In the genomic region with DNA sequence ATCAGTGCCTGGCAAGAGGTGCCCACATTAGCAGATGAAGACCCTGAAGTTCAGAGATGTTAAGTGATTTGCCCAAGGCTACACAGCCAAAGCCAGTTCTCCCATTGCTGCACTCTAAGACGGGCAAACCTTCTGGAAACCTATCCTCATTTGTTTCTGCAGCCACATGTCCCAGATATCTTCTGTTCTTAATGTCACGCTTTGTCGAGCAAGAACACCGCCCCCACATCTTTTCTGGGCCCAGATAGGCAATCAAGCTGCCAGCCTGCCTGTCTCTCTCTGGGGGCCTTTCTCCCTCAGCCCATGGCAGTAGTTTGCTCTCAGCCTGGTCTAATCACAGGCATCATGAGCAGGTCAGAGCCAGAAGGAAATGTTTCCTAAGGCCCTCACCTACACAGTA, we compare ENCODE assay signal across 18 mouse cellular contexts. TPM values are rescaled to one million over a fixed set of nuclear protein-coding genes. Genes with fewer than 3 reads are reported as not detected.
DNase-seq lines count a peak whose midpoint lies in the region; ATAC-seq lines count a peak whose summit lies in the region.
"Had no signal": no experiment of that assay in that cellular context is flagged by ENCODE, and none has a peak within 500 bp of the region (broad histone marks: within the 10 kb centered on the region; RNA-seq: fewer than 3 reads in every experiment).

No protein-coding gene starts in this region.

- no peaks in the 10 kb centered on the region for H3K9me3 ChIP-seq in kidney, embryonic 14.5 days (ENCODE audit: control insufficient read depth, low read length)
- no peaks in the 10 kb centered on the region for H3K9me3 ChIP-seq in forebrain, embryonic 10.5 days
- H3K9me3 ChIP-seq: hindbrain, embryonic 10.5 days; limb, embryonic 12.5 days; lung, embryonic 15.5 days had no signal

- no peak overlapping the region for H3K9ac ChIP-seq in kidney, embryonic 14.5 days (ENCODE audit: low read depth, low read length)
- H3K9ac ChIP-seq: limb, embryonic 12.5 days; liver, embryonic 14.5 days; lung, embryonic 15.5 days had no signal

- H3K27ac ChIP-seq in kidney, embryonic 14.5 days (ENCODE audit: low read depth, low read length), result no peak overlapping the region
- no peak overlapping the region for H3K27ac ChIP-seq in forebrain, embryonic 10.5 days
- H3K27ac ChIP-seq: hindbrain, embryonic 10.5 days; limb, embryonic 12.5 days; liver, embryonic 14.5 days; lung, embryonic 15.5 days; stomach, postnatal 0 days had no signal

- H3K4me2 ChIP-seq in kidney, embryonic 14.5 days (replicated peaks; ENCODE audit: low read depth, low read length), result no peak overlapping the region
- H3K4me2 ChIP-seq: limb, embryonic 12.5 days; lung, embryonic 15.5 days had no signal

- no peak overlapping the region for H3K4me3 ChIP-seq in kidney, embryonic 14.5 days (ENCODE audit: low read length)
- no peak overlapping the region for H3K4me3 ChIP-seq in forebrain, embryonic 10.5 days
- H3K4me3 ChIP-seq: hindbrain, embryonic 10.5 days; limb, embryonic 12.5 days; lung, embryonic 15.5 days had no signal

- H3K27me3 ChIP-seq in kidney, embryonic 14.5 days (ENCODE audit: control insufficient read depth, insufficient read depth, low read length), result no peaks in the 10 kb centered on the region
- no peaks in the 10 kb centered on the region for H3K27me3 ChIP-seq in forebrain, embryonic 10.5 days (ENCODE audit: poor library complexity, severe bottlenecking)
- H3K27me3 ChIP-seq: limb, embryonic 12.5 days; lung, embryonic 15.5 days had no signal

- DNase-seq in kidney, postnatal 10 days, result no peak
- peak; percentile 17 to 22 for DNase-seq in left cerebral cortex, adult 18-20 months (ENCODE audit: low spot score in 2 of 2)
- DNase-seq in left cerebral cortex, postnatal 4 days, result no peak
- DNase-seq in layer of hippocampus, adult 9-11 months, result peak; percentile 37
- DNase-seq in right cerebral cortex, postnatal 14 days, result peak; percentile 17
- no peak for DNase-seq in forebrain, embryonic 10.5 days (ENCODE audit: extremely low spot score, low spot score)
- no peak for DNase-seq in spleen, adult 12 weeks (ENCODE audit: low spot score)
- DNase-seq: adrenal gland, postnatal 25 days; cerebellum, adult 11-12 months; cerebellum, postnatal 36 days; kidney, adult 2 months; lung, postnatal 4 days had no signal

- H3K4me1 ChIP-seq in kidney, embryonic 14.5 days (ENCODE audit: control insufficient read depth, insufficient read depth, low read length), result no peaks in the 10 kb centered on the region
- H3K4me1 ChIP-seq in forebrain, embryonic 10.5 days, result no peaks in the 10 kb centered on the region
- H3K4me1 ChIP-seq: lung, embryonic 15.5 days had no signal

- peak; percentile 46; the same call in 1 of the 2 replicates for ATAC-seq in kidney, embryonic 14.5 days (ENCODE audit: low FRiP score, low TSS enrichment)

- H3K36me3 ChIP-seq in kidney, embryonic 14.5 days (ENCODE audit: control insufficient read depth, insufficient read depth, low read length), result no peaks in the 10 kb centered on the region
- H3K36me3 ChIP-seq in forebrain, embryonic 10.5 days (replicated peaks), result no peaks in the 10 kb centered on the region
- H3K36me3 ChIP-seq: hindbrain, embryonic 10.5 days; lung, embryonic 15.5 days had no signal

- WGBS in kidney, embryonic 14.5 days, result 46% methylated on average over 4 of the region's 4 CpGs
- 84% methylated on average over 4 of the region's 4 CpGs for WGBS in forebrain, embryonic 10.5 days

- intact Hi-C loops in left cerebral cortex, postnatal 4 days (cut with DNase I), result no loop called here

RNA-seq across cellular contexts. Expression of gene Pmm2, which starts 41.1 kb away (rescaled TPM):
- polyA plus RNA-seq in kidney, embryonic 14.5 days (2014; fragmentation: Nextera tagmentation; extraction: Ambion mirVana), result 44.5 and 59.4 TPM in 2 replicates
- 10 to 100 TPM; 26.0 to 28.9 TPM for total RNA-seq in left cerebral cortex, adult 18-20 months (2021)
- 10 to 100 TPM; 41.4 to 42.9 TPM for total RNA-seq in left cerebral cortex, postnatal 4 days (2021)
- polyA plus RNA-seq in forebrain, embryonic 10.5 days (2016; fragmentation: Nextera tagmentation; extraction: Ambion mirVana), result 49.8 and 54.4 TPM in 2 replicates

RNA-seq across cellular contexts. Expression of gene Tmem186, which starts 41.2 kb away (rescaled TPM):
- polyA plus RNA-seq in kidney, embryonic 14.5 days (2014; fragmentation: Nextera tagmentation; extraction: Ambion mirVana), result 11.0 and 13.7 TPM in 2 replicates
- 10 to 100 TPM; 12.4 to 12.7 TPM for total RNA-seq in left cerebral cortex, adult 18-20 months (2021)
- 10 to 100 TPM; 14.3 TPM for total RNA-seq in left cerebral cortex, postnatal 4 days (2021)
- polyA plus RNA-seq in forebrain, embryonic 10.5 days (2016; fragmentation: Nextera tagmentation; extraction: Ambion mirVana), result 27.1 and 27.5 TPM in 2 replicates

Comparison
In these comparisons a context has a peak if more than half of its experiments do, and no peak if none do; other contexts are left out.
1. DNase-seq: peak in left cerebral cortex, adult 18-20 months (2 of 2), layer of hippocampus, adult 9-11 months (single experiment) and right cerebral cortex, postnatal 14 days (single experiment); none in kidney, postnatal 10 days (single experiment), left cerebral cortex, postnatal 4 days (single experiment), forebrain, embryonic 10.5 days (single experiment) and spleen, adult 12 weeks (single experiment).